Mouse (Mus musculus) G1E (cell line): ENCODE results near the gene Atp6v0e. TPM values are rescaled to one million over a fixed set of nuclear protein-coding genes. Genes with fewer than 3 reads are reported as not detected.

Experiments used
- ATAC-seq: 2 replicates; pipeline ENCODE4 v1.8.0; 2016; ENCODE audit warnings: mild to moderate bottlenecking; ENCODE audit not compliant: insufficient number of reproducible peaks, poor library complexity, low FRiP score, severe bottlenecking; ENCODE audit errors: extremely low read depth
- DNase-seq: peaks from one replicate; pipeline ENCODE4 v3.0.0; 2012; ENCODE audit warnings: low spot score
- H3K27me3 ChIP-seq: 2 replicates; pipeline ENCODE4 v1.6.1; 2012; ENCODE audit warnings: mild to moderate bottlenecking, low read length, inconsistent platforms; ENCODE audit not compliant: insufficient read depth
- H3K36me3 ChIP-seq: replicated peaks from 2 replicates; pipeline ENCODE3; 2012; ENCODE audit warnings: mild to moderate bottlenecking, inconsistent platforms
- H3K4me1 ChIP-seq: 2 replicates; pipeline ENCODE4 v1.6.1; 2012; ENCODE audit warnings: low read depth, low read length, inconsistent platforms, mixed read lengths; ENCODE audit not compliant: insufficient read depth
- H3K4me3 ChIP-seq: 2 replicates; pipeline ENCODE4 v1.5.1; 2012; ENCODE audit warnings: low read depth, mild to moderate bottlenecking, inconsistent platforms, low read length, moderate library complexity, mixed read lengths
- H3K9me3 ChIP-seq: replicated peaks from 2 replicates; pipeline ENCODE4 v1.6.1; 2012; ENCODE audit warnings: inconsistent platforms
- CTCF ChIP-seq: IDR thresholded peaks from 2 replicates; pipeline ENCODE4 v1.5.1; 2012; ENCODE audit warnings: low read depth, low read length, inconsistent platforms, mixed read lengths
- GATA1 ChIP-seq: IDR thresholded peaks from 2 replicates; pipeline ENCODE4 v1.6.1; 2012; ENCODE audit warnings: borderline replicate concordance, low read length, inconsistent platforms, mixed read lengths
- GATA2 ChIP-seq: IDR thresholded peaks from 2 replicates; pipeline ENCODE4 v1.6.1; 2012; ENCODE audit warnings: low read depth, low read length, inconsistent platforms, borderline replicate concordance
- POLR2AphosphoS5 ChIP-seq: IDR thresholded peaks from 2 replicates; pipeline ENCODE4 v1.6.1; 2012; ENCODE audit warnings: low read depth, low read length, inconsistent platforms; ENCODE audit not compliant: insufficient replicate concordance
- TAL1 ChIP-seq: conservative IDR thresholded peaks from 2 replicates; pipeline ENCODE4 v1.6.1; 2012; ENCODE audit warnings: low read depth, low read length, inconsistent platforms, mixed read lengths
- polyA plus RNA-seq: library from polyadenylated mRNA; stranded (reverse); fragments of >175 nt; gene quantifications from 2 replicates; pipeline ENCODE4 v1.2.3, GENCODE M21; 2012
- total RNA-seq, 2 experiments: library from RNA; stranded (forward) in 1 of 2; stranded (reverse) in 1 of 2; fragments of 200-1000 nt in 1 of 2; fragments of >200 nt in 1 of 2; fragmentation: Nextera tagmentation in 1 of 2; gene quantifications; 2 replicates each; pipeline ENCODE4 v1.2.3; 2014 to 2017

The Atp6v0e gene
- total and polyA plus RNA-seq, 3 experiments, result 9.6 to 325 (median 117) TPM

DNA sequence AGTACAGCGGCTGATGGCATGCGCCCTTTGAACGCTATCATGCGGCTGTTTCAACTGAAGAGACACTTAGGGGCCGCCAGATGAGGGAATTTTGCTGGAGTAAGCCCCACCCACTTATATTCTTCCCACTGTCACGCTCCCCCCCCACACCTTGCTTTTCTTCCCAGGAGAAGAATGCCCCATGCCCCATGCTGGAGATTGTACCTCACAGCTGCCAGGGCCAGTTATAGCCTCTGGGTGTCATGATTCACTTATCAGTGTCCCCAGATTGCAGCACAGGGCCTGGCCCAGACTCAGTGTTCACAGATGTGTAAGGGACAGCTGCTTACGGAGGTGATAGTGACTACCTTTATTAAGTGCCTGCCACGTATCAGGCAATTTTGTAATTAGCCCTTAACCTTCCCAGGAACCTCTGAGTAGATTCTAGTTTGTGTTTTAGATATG, 17.6 kb upstream of the Atp6v0e start:
- H3K4me3 ChIP-seq, result no peak overlapping the region
- ATAC-seq (no peak; the same call in 1 of the 2 replicates), DNase-seq (no peak)
- peaks cover 12% of the 10 kb centered on the region; the same call in 1 of the 2 replicates for H3K4me1 ChIP-seq
- H3K27me3 ChIP-seq, result no peaks in the 10 kb centered on the region
- TF ChIP-seq GATA2 (no peak), TAL1 (no peak), GATA1 (no peak), POLR2AphosphoS5 (no peak), CTCF (no peak)
- no peaks in the 10 kb centered on the region for H3K9me3 ChIP-seq
- H3K36me3 ChIP-seq, result peaks cover 98% of the 10 kb centered on the region

DNA sequence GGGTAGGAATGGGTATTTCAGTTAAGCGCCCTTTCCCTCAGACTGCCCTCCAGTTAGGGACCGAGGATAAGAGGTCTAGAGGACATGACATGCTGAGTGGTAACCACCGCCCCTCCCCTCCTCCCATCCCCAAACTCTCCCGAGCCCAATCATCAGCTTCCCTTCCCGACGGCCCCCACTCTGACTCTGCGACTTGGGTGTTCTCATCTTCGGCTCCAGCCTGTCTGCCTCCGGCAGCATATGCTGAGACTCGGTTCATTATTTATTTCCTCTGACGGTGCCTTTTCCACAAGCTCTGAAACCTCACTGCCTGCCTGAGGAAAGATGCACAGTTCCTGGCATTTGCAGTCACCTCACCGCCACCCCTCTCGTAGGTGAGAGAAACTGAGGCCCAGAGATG, 15.7 kb upstream of the Atp6v0e start:
- Histone ChIP-seq H3K36me3 (peaks cover 85% of the 10 kb centered on the region), H3K27me3 (no peaks in the 10 kb centered on the region), H3K4me3 (no peak overlapping the region), H3K4me1 (peaks cover 12% of the 10 kb centered on the region; the same call in 1 of the 2 replicates), H3K9me3 (no peaks in the 10 kb centered on the region)
- DNase-seq (no peak), ATAC-seq (no peak)
- TF ChIP-seq GATA2 (no peak), GATA1 (no peak), POLR2AphosphoS5 (no peak), CTCF (no peak), TAL1 (no peak)

DNA sequence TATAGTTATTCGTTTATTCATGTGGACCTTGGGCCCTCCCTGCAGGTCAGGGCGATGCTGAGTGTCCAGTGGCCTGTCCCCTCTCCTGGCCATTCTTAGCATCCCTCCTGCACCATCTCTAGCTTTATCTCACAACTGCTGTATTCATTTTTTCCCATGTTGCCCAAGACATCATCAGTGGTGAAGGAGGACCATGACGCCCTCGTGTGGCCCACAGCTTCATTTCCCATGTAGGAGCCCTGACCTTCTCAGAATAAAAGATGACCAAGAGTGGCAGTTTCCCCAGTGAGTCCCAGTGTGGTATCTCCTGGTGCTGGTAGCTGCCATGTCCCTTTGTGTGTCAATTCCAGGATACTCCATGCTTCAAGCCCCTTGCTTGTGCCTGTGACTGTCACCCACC, 13.5 kb upstream of the Atp6v0e start:
- Histone ChIP-seq H3K36me3 (peaks cover 75% of the 10 kb centered on the region), H3K4me1 (peaks cover 10% of the 10 kb centered on the region; the same call in 1 of the 2 replicates)

DNA sequence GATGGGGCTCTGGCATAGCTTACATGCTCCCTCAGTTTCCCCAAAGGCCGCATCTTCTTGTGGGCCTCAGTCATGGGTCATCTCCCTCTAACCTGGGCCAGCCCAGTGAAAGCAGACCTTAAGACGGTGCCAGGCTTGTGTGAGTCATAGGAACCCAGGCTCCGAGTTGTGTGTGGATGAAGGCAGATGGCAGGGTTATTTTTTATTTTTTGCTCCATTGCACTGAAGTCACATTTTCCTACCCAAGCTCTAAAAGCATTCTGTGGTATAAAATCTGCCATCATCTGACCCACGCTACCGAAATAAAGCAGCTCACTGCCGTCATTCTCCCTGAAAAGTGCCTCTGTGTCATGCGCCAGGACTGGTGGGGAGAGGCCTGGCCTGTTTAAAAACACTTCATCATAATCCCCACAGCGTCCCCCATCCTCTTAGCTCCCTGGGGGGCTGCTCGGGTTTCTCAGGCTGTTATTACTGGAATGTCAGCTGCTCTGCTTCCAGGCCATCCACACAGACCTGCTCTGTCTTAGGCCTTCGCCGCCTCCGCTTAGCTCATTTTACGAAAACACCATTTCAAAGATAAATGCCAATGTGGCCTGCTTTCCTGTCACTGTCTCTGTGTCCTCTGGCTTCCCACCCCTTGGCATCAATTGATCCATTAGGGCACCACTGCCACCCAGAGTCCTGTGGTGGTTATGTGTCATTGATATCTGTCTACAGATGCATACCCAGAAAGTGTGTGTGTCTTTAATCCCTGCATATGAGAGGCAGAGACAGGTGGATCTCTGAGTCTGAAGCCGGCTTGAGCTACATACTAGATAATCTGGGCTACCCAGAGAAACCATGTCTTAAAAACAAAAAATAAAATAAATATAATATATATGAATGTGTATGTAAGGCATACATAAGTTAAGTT, 12.3 kb upstream of the Atp6v0e start:
- H3K27me3 ChIP-seq, result no peaks in the 10 kb centered on the region
- DNase-seq (no peak), ATAC-seq (no peak)
- no peak for TF ChIP-seq GATA1
- TF ChIP-seq CTCF, result no peak
- no peak for TF ChIP-seq TAL1
- no peak for TF ChIP-seq POLR2AphosphoS5
- no peaks in the 10 kb centered on the region for H3K4me1 ChIP-seq
- no peaks in the 10 kb centered on the region for H3K9me3 ChIP-seq
- H3K4me3 ChIP-seq, result no peak overlapping the region
- H3K36me3 ChIP-seq, result peaks cover 75% of the 10 kb centered on the region

More for the DNA sequence above, 13.5 kb upstream of the Atp6v0e start:
- TF ChIP-seq POLR2AphosphoS5 (no peak), GATA2 (no peak), GATA1 (no peak), TAL1 (no peak), CTCF (no peak)
- no peak overlapping the region for H3K4me3 ChIP-seq
- ATAC-seq (no peak; the same call in 1 of the 2 replicates), DNase-seq (no peak)
- H3K27me3 ChIP-seq, result no peaks in the 10 kb centered on the region
- no peaks in the 10 kb centered on the region for H3K9me3 ChIP-seq

DNA sequence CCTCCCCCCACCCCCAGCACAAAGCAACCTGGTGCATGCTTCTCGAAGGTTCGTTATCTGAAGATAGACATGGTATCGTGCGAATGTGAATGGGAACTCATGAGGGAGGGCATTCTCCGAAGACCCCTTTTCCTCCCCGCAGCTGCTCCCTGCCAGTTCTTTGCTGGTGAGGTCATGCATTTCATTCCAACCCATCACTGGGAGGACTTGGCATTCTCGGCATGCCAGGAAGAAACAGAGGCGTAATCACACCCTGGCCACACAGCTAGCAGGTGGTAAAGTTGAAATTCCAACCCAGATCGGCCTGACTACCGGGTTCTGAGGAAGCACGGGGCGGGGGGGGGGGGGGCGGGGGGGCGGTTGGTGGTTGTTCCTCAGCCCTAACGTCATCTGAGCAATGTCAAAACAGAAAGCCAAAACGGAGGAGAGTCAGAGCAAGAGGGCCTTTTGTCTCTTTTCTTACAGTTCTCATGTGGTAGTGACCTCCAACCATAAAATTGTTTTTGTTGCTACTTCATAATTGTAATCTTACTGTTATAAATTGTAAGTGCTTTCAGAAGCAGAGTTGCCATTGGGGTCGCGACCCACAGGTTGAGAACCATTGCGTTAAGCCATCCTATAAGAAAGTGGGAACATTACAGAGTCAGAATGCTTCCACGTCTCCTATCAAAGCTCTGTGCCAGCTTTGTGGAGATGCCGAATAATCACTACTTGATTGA, 4.0 kb upstream of the Atp6v0e start:
- DNase-seq (no peak), ATAC-seq (no peak)
- Histone ChIP-seq H3K27me3 (no peaks in the 10 kb centered on the region), H3K9me3 (no peaks in the 10 kb centered on the region), H3K36me3 (peaks cover 30% of the 10 kb centered on the region), H3K4me3 (no peak overlapping the region), H3K4me1 (peaks cover 23% of the 10 kb centered on the region)
- TF ChIP-seq POLR2AphosphoS5 (no peak), CTCF (no peak), TAL1 (no peak), GATA1 (no peak), GATA2 (no peak)

DNA sequence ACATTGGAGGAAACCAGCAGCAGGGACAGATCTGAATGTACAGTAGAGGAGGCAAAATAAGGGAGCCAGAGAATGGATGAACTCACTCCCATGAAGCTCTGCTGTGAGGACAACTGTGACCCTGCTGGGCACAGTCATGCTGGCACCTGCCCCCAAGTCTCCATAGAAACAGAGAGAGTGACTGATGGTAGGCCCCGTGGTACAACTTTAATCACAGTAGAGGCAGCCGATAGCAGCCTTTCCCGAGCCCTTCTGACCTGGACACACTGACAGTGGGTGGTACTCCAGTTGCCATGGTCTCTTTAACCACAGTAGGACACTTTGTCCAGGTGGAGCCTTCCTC, 3.5 kb upstream of the Atp6v0e start:
- H3K4me1 ChIP-seq, result peaks cover 29% of the 10 kb centered on the region
- no peak for ATAC-seq
- no peaks in the 10 kb centered on the region for H3K9me3 ChIP-seq

More for the DNA sequence above, 3.5 kb upstream of the Atp6v0e start:
- no peak for TF ChIP-seq POLR2AphosphoS5
- no peak for TF ChIP-seq TAL1
- no peak for TF ChIP-seq GATA2
- no peak for TF ChIP-seq GATA1
- no peak for TF ChIP-seq CTCF
- no peak for DNase-seq
- H3K4me3 ChIP-seq, result no peak overlapping the region
- no peaks in the 10 kb centered on the region for H3K27me3 ChIP-seq
- peaks cover 26% of the 10 kb centered on the region for H3K36me3 ChIP-seq
